Mouse (Mus musculus) liver, postnatal 0 days (tissue): ENCODE results near the gene Tnf.
A peak's percentile ranks its signal among the peaks of the same experiment; 100 is the strongest.

Experiments used
- CTCF ChIP-seq: sonication (generic); IDR thresholded peaks from 2 replicates; pipeline ENCODE4 v1.5.1; 2016; ENCODE audit warnings: antibody characterized with exemption, low read depth
- EP300 ChIP-seq: IDR thresholded peaks from 2 replicates; pipeline ENCODE4 v1.6.1; 2016; ENCODE audit warnings: antibody characterized with exemption, low read depth, mild to moderate bottlenecking

DNA sequence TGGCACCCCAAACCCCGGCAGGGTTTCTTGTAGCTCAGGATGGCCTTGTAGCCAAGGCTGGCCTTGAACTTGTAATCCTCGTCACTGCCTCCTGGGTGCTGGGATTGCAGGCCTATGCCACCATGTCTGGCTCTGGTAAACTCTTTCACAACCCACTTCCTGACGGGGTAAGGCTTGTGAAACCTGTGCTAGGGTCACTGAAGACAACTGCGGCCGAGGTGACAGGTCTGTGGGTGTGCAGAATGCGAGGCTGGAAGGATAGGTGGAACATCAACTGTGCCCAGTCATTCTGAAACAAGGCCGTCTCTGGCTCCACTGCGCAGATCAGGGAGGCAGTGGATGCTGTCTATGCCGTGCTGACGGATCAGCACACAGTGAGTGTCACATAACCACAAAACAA lies 29.2 kb upstream of the Tnf start:
- TF ChIP-seq CTCF, result 0 out of 2 replicates have a peak, but pooled peaks have one; percentile 0
- no peak for TF ChIP-seq EP300
